Mouse (Mus musculus) forebrain, embryonic 16.5 days (tissue): ENCODE results near the gene Samd13. TPM values are rescaled to one million over a fixed set of nuclear protein-coding genes. Genes with fewer than 3 reads are reported as not detected.

Source experiments
- ATAC-seq: fragments of 200-750 bp; cut with Nextera tagmentation; 2 replicates; pipeline ENCODE4 v1.8.0; 2017; ENCODE audit warnings: mild to moderate bottlenecking, moderate library complexity
- H3K27ac ChIP-seq: fragments of 300-500 bp; sonication (generic); 2 replicates; pipeline ENCODE4 v1.5.1; 2014; ENCODE audit warnings: low read length, control low read depth
- H3K27me3 ChIP-seq: fragments of 300-500 bp; sonication (generic); replicated peaks from 2 replicates; pipeline ENCODE4 v1.6.1; 2014; ENCODE audit warnings: low read length; ENCODE audit not compliant: control insufficient read depth, insufficient read depth
- H3K36me3 ChIP-seq: fragments of 300-500 bp; sonication (generic); 2 replicates; pipeline ENCODE4 v1.6.1; 2014; ENCODE audit not compliant: control insufficient read depth, insufficient read depth
- H3K4me1 ChIP-seq: fragments of 300-500 bp; sonication (generic); replicated peaks from 2 replicates; pipeline ENCODE4 v1.6.1; 2014; ENCODE audit warnings: low read length; ENCODE audit not compliant: control insufficient read depth, insufficient read depth
- H3K4me2 ChIP-seq: fragments of 300-500 bp; sonication (generic); 2 replicates; pipeline ENCODE4 v1.6.1; 2014; ENCODE audit warnings: mild to moderate bottlenecking, low read length, control low read depth
- H3K4me3 ChIP-seq: fragments of 300-500 bp; sonication (generic); replicated peaks from 2 replicates; pipeline ENCODE4 v1.5.1; 2014; ENCODE audit warnings: mild to moderate bottlenecking, low read length, control low read depth
- H3K9ac ChIP-seq: fragments of 300-500 bp; sonication (generic); replicated peaks from 2 replicates; pipeline ENCODE4 v1.6.1; 2014; ENCODE audit warnings: low read depth, low read length, control low read depth
- H3K9me3 ChIP-seq: fragments of 300-500 bp; sonication (generic); 2 replicates; pipeline ENCODE4 v1.6.1; 2016; ENCODE audit warnings: low read length; ENCODE audit not compliant: control insufficient read depth
- WGBS: fragments of 180-500 bp; shearing (Covaris S2); extraction: QIAGEN DNeasy Blood & Tissue Kit; methylation state at CpG from one replicate; pipeline ENCODE4 v1.1.7; 2014; 5-methylcytosine and 5-hydroxymethylcytosine counted together
- polyA plus RNA-seq: library from polyadenylated mRNA; unstranded; fragments of >200 nt; fragmentation: Nextera tagmentation; extraction: Ambion mirVana; gene quantifications from 2 replicates; pipeline ENCODE4 v1.2.1, GENCODE M21; 2015

Samd13 gene
- polyA plus RNA-seq, 1 experiment from 2014 or later = 0.63 TPM

DNA sequence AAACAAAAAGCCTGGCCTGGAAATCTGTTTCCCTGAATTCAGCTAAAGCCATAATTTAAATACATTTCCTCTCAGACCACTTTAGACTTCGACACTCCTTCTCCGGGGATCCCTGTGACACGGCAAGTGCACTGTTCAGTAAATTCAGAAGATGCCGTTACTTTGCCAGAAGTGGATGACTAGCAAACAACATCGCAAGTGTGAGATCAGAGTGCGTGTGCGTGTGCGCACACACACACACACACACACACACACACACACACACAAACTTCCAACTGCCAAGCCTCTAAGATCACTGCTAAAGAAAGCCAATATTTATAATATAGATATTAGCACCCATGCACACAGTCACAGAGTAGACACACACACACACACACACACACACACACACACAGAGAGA is 3.7 kb downstream of the Samd13 start:
- H3K4me3 ChIP-seq = peak overlapping the region; percentile 38
- H3K36me3 ChIP-seq = no peaks in the 10 kb centered on the region
- WGBS = 43% methylated on average over 8 of the region's 8 CpGs
- H3K9ac ChIP-seq = peak overlapping the region; percentile 33; the same call in 1 of the 2 replicates
- no peaks in the 10 kb centered on the region for H3K9me3 ChIP-seq
- 0 out of 2 replicates have a peak, but pooled peaks cover 3% of the 10 kb centered on the region for H3K27me3 ChIP-seq
- no peak overlapping the region for H3K27ac ChIP-seq
- peaks cover 18% of the 10 kb centered on the region for H3K4me1 ChIP-seq
- peak; percentile 9; the same call in 1 of the 2 replicates for ATAC-seq
- peak overlapping the region; percentile 62 for H3K4me2 ChIP-seq

DNA sequence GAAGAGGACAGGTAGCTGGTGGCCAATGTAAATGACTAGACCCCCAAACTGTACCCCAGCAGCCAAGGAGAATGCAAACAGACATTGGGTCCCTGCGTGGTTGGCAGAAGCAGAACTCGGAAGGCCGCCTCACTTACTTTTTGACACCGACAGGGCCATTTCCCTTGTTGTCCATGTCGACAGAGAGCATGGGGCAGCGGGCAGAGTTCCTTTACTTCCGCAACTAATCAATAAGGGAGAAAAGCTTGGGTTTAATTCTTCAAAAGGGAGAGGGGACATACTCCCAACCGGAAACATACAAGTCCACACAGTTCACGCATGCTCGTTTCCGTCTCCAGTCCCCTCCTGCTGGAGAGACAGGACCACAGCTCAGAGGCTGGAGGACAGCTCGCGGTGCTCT is 4.8 kb downstream of the Samd13 start:
- ATAC-seq = no peak
- H3K27me3 ChIP-seq = 0 out of 2 replicates have a peak, but pooled peaks cover 3% of the 10 kb centered on the region
- no peaks in the 10 kb centered on the region for H3K36me3 ChIP-seq
- H3K9me3 ChIP-seq = no peaks in the 10 kb centered on the region
- no peak overlapping the region for H3K4me2 ChIP-seq
- H3K4me1 ChIP-seq = peaks cover 18% of the 10 kb centered on the region
- H3K9ac ChIP-seq = no peak overlapping the region
- H3K27ac ChIP-seq = no peak overlapping the region
- WGBS = 91% methylated on average over 13 of the region's 13 CpGs
- H3K4me3 ChIP-seq = no peak overlapping the region

DNA sequence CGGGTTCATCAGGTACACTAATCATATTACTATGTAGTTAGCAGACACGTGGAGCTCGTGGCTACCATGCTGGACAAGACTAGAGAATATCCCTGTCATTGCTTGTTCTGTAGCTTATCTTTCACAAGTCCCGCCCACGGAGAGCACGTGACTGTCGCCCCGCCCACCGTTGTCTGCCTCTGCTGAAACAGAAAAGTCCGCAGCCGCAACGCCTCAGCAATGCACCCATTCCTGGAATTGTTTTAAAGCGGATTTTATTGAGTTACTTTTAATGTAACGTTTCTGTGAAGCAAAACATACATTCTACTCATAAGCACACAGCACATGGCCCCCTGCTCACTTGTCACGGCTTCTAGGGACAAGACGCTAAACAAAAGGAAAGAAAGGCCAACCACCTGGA is 5.7 kb downstream of the Samd13 start:
- Histone ChIP-seq H3K27ac (no peak overlapping the region), H3K4me3 (no peak overlapping the region), H3K4me1 (peaks cover 12% of the 10 kb centered on the region), H3K27me3 (0 out of 2 replicates have a peak, but pooled peaks cover 3% of the 10 kb centered on the region), H3K9ac (no peak overlapping the region), H3K9me3 (no peaks in the 10 kb centered on the region), H3K36me3 (no peaks in the 10 kb centered on the region), H3K4me2 (no peak overlapping the region)
- ATAC-seq = no peak
- WGBS = 94% methylated on average over 16 of the region's 16 CpGs

DNA sequence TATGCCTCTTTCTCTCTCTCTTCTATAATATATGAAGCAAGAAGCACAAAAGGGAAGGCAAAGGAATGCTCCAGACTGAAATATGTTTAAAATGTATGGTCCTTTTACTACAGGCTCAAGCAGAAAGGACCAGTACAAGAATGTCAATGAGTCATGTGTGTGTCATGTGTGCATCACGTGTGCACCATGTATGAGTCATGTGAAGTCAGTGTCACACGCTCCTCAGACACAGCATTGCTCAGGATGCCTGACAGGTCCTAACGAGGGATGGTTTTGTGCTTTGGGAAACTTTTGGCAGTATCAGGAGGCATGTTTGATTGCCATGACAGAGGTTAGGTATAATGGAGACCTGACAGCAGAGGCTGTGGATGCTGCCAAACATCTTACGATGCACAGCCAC is 9.2 kb downstream of the Samd13 start:
- Histone ChIP-seq H3K36me3 (no peaks in the 10 kb centered on the region), H3K4me2 (no peak overlapping the region), H3K4me3 (no peak overlapping the region), H3K9ac (no peak overlapping the region), H3K4me1 (no peaks in the 10 kb centered on the region), H3K27me3 (no peaks in the 10 kb centered on the region), H3K27ac (no peak overlapping the region), H3K9me3 (no peaks in the 10 kb centered on the region)
- 88% methylated on average over 4 of the region's 4 CpGs for WGBS
- no peak for ATAC-seq

DNA sequence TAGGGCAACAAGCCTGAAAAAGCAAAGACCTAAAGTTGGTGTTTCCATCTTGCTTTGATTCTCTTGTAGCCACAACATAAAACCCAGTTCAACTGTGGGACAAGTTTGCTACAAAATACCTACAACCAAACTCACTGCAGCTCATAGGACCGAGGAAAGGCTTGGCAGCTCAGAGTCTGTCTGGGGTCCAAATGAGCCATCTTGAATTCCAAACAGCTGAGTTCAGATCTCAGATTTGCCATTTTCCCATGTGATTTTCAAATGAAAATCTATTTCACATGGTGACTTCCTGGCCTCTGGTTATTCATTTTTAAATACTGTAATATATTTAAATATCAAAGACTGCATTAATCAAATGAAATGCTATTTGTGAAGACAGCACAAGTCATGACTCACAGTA is 10.3 kb downstream of the Samd13 start:
- Histone ChIP-seq H3K9ac (no peak overlapping the region), H3K36me3 (no peaks in the 10 kb centered on the region), H3K27me3 (no peaks in the 10 kb centered on the region), H3K4me3 (no peak overlapping the region), H3K27ac (no peak overlapping the region), H3K4me1 (no peaks in the 10 kb centered on the region), H3K4me2 (no peak overlapping the region), H3K9me3 (no peaks in the 10 kb centered on the region)
- WGBS = 96% methylated on average over 1 of the region's 1 CpGs
- no peak for ATAC-seq

DNA sequence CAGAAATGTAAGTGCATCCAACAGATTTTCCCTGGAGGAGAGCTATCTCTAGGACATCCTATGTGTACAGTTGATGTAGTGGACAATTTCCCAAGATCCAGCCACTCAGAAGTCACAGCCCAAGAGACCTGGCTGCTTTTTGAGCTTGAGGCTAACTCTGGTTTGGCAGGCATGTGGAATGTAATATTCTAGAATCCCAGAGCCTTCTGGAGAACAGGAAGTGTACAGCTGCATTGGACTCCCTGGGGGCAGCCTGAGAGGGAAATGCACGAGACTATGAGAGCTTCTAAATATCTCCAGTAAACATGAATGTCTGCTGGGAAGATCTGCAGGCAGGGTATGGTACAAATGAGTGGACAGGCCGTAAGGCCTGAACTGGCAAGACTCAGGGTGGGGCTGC is 14.3 kb downstream of the Samd13 start:
- H3K27me3 ChIP-seq = no peaks in the 10 kb centered on the region
- no peak overlapping the region for H3K9ac ChIP-seq
- no peaks in the 10 kb centered on the region for H3K9me3 ChIP-seq
- 87% methylated on average over 2 of the region's 2 CpGs for WGBS
- no peaks in the 10 kb centered on the region for H3K4me1 ChIP-seq
- no peak for ATAC-seq
- no peaks in the 10 kb centered on the region for H3K36me3 ChIP-seq
- no peak overlapping the region for H3K4me3 ChIP-seq
- no peak overlapping the region for H3K4me2 ChIP-seq
- no peak overlapping the region for H3K27ac ChIP-seq

DNA sequence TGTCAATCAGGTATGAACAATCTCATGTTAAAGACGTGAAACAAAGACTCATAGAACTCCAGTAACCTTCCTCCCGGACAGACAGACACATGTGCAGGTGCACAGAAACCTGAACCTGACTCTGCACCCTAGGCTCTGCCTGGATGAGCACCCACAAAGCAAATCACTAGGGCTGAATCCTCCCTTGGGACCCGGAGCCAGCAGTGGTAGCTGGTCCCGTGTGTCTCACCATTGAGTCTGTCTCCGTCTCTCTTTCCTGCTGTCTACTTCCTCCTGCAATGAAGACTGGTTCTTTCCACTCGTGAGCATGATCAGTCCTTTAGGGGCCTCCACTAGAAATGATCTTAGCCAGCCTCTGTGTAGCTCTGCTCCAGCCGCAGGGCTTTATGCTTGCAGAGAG is 23.5 kb downstream of the Samd13 start:
- Histone ChIP-seq H3K27me3 (no peaks in the 10 kb centered on the region), H3K4me3 (no peak overlapping the region), H3K4me1 (peaks cover 2% of the 10 kb centered on the region; the same call in 1 of the 2 replicates), H3K4me2 (no peak overlapping the region), H3K27ac (no peak overlapping the region), H3K9me3 (no peaks in the 10 kb centered on the region), H3K36me3 (no peaks in the 10 kb centered on the region), H3K9ac (no peak overlapping the region)
- WGBS = 82% methylated on average over 7 of the region's 7 CpGs
- ATAC-seq = no peak

DNA sequence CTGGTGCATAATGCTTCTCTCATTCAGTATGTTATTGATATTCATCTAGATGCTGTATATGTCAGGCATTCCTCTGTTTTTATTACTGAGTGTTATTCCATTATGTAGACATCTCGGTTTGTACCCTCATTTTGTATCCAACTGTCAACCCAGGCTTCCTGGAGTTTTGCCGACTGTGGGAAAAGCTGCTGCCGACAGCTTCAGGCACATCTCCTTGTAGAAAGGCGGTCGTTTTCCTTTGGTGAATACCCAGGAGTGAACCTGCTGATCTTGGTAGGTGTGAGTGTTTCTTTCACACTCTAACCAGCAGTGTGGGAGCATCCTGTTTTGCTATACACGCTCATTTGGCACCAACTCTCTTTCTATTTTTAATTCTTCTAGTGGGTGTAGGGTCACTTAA is 24.4 kb downstream of the Samd13 start:
- no peak overlapping the region for H3K27ac ChIP-seq
- H3K9me3 ChIP-seq = no peaks in the 10 kb centered on the region
- no peak overlapping the region for H3K4me3 ChIP-seq
- WGBS = 70% methylated on average over 6 of the region's 6 CpGs
- ATAC-seq = no peak
- H3K36me3 ChIP-seq = no peaks in the 10 kb centered on the region
- H3K4me2 ChIP-seq = no peak overlapping the region
- no peak overlapping the region for H3K9ac ChIP-seq
- H3K27me3 ChIP-seq = no peaks in the 10 kb centered on the region
- peaks cover 2% of the 10 kb centered on the region; the same call in 1 of the 2 replicates for H3K4me1 ChIP-seq

DNA sequence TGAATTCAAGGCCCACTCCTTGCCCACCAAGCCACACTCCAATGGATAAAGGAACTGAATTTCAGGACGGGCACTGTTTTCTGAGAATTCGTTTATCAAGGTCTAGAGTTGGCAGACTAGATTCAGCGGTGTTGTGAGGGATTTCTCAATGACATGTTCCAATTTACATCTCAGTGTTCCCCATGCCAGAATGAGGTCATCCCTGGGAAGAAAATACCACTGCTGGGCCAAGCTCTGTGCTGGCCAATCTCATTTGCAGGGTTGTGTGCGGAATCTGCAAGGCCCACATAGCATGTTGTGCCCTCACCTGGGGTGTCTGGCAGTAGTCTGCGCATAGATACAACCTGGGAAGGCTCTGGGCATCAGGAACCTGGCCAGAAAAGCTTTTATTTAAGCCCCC is 26.1 kb downstream of the Samd13 start:
- Histone ChIP-seq H3K27ac (no peak overlapping the region), H3K9ac (no peak overlapping the region), H3K9me3 (no peaks in the 10 kb centered on the region), H3K27me3 (no peaks in the 10 kb centered on the region), H3K4me1 (peaks cover 2% of the 10 kb centered on the region; the same call in 1 of the 2 replicates), H3K4me2 (no peak overlapping the region), H3K36me3 (no peaks in the 10 kb centered on the region), H3K4me3 (no peak overlapping the region)
- 57% methylated on average over 5 of the region's 5 CpGs for WGBS
- ATAC-seq = peak; percentile 54; the same call in 1 of the 2 replicates

DNA sequence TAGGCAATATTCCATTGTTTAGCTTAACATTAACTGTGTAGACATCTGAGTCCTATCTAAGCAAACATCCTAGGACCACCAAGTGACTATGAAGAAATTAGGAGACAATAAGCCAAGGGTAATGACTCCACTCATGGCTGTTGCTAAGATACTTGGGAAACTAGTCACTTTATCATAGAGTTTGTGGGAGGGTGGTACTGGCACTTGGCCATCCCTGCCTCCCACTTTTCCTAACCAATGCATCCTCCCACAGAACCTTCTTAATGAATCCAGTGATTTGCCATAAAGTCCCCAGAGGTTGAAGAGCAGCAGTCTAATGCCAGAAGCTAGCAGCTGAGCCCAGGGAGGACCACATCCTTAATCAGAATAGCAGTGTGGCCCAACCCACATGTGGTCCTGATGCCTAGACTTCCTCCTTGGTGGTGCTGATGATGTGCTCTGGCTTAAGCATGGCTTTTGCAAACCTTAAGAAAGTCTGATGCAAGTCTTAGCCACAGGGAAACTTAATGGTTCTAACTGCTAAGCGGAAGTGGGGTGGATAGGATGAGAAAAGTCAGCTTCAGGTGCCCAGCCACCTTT is 27.2 kb downstream of the Samd13 start:
- ATAC-seq = no peak
- no peaks in the 10 kb centered on the region for H3K27me3 ChIP-seq
- H3K36me3 ChIP-seq = no peaks in the 10 kb centered on the region
- peaks cover 2% of the 10 kb centered on the region; the same call in 1 of the 2 replicates for H3K4me1 ChIP-seq
- no peak overlapping the region for H3K9ac ChIP-seq
- no peak overlapping the region for H3K27ac ChIP-seq
- no peak overlapping the region for H3K4me3 ChIP-seq
- H3K4me2 ChIP-seq = no peak overlapping the region
- H3K9me3 ChIP-seq = no peaks in the 10 kb centered on the region
- 100% methylated on average over 1 of the region's 1 CpGs for WGBS
